Mouse (Mus musculus): Measurements from ENCODE around the gene Klhl22.

- TF ChIP-seq POLR2A (IDR thresholded peaks at IDR 0.05; ENCODE audit: insufficient read length, low read depth) (no peak), REST (IDR thresholded peaks at IDR 0.05; ENCODE audit: insufficient read depth, insufficient read length) (no peak), SRF (IDR thresholded peaks at IDR 0.05; ENCODE audit: control insufficient read depth, insufficient read length, low read depth) (no peak), CEBPB (IDR thresholded peaks at IDR 0.05; ENCODE audit: insufficient read depth, poor library complexity, severe bottlenecking) (no peak), MAX (IDR thresholded peaks at IDR 0.05; ENCODE audit: low read depth) (no peak)
These were observed 42.5 kb downstream of the Klhl22 start for GRCm38 (mm10) chr16:17801777-17802455.
